In genomic region chr19:20345317-20345917, GRCm38 (mm10) we compare ENCODE assay signal across 9 mouse cellular contexts. TPM values are rescaled to one million over a fixed set of nuclear protein-coding genes. Genes with fewer than 3 reads are reported as not detected.
A peak's percentile ranks its signal among the peaks of the same experiment; 100 is the strongest.
DNase-seq lines count a peak whose midpoint lies in the region; ATAC-seq and TF ChIP-seq lines count a peak whose summit lies in the region.
"Had no signal": no experiment of that assay in that cellular context is flagged by ENCODE, and none has a peak within 500 bp of the region (broad histone marks: within the 10 kb centered on the region; RNA-seq: fewer than 3 reads in every experiment).

No protein-coding gene starts in this region.

- H3K9me3 ChIP-seq in liver, embryonic 14.5 days (ENCODE audit: control insufficient read depth, low read length) = no peaks in the 10 kb centered on the region
- H3K9me3 ChIP-seq in neural tube, embryonic 12.5 days = no peaks in the 10 kb centered on the region
- H3K9me3 ChIP-seq: embryonic facial prominence, embryonic 15.5 days had no signal

- peak; percentile 82 for DNase-seq in 416B (ENCODE audit: low read depth)
- peak; percentile 54 to 85 for DNase-seq in adrenal gland, adult (ENCODE audit: inconsistent age in 2 of 2, low spot score in 1 of 2)
- peak; percentile 89 for DNase-seq in embryo, embryonic 10 days (ENCODE audit: low spot score)
- DNase-seq in gastrocnemius, postnatal 25 days = peak; percentile 17
- DNase-seq in kidney, postnatal 10 days = peak; percentile 83
- peak; percentile 27 to 39 (median 31) for DNase-seq in liver, embryonic 14.5 days (ENCODE audit: low read depth in 3 of 3, low spot score in 3 of 3)
- peak; percentile 55 for DNase-seq in telencephalon, adult 2 months (ENCODE audit: low read depth, low spot score)

- no peak overlapping the region for H3K9ac ChIP-seq in liver, embryonic 14.5 days (replicated peaks)
- no peak overlapping the region for H3K9ac ChIP-seq in neural tube, embryonic 12.5 days
- H3K9ac ChIP-seq: embryonic facial prominence, embryonic 15.5 days had no signal

- 11% methylated on average over 8 of the region's 8 CpGs for WGBS in liver, embryonic 14.5 days (ENCODE audit: insufficient replicate concordance)
- 13% methylated on average over 8 of the region's 8 CpGs for WGBS in neural tube, embryonic 12.5 days

- TF ChIP-seq EP300 in liver, embryonic 14.5 days (IDR thresholded peaks at IDR 0.05; ENCODE audit: low read depth) = no peak

- H3K27me3 ChIP-seq in liver, embryonic 14.5 days (ENCODE audit: control insufficient read depth, insufficient read depth, low read length) = no peaks in the 10 kb centered on the region
- H3K27me3 ChIP-seq in neural tube, embryonic 12.5 days (replicated peaks) = no peaks in the 10 kb centered on the region
- H3K27me3 ChIP-seq: embryonic facial prominence, embryonic 15.5 days had no signal

- H3K36me3 ChIP-seq in liver, embryonic 14.5 days (replicated peaks; ENCODE audit: control insufficient read depth, insufficient read depth, low read depth) = no peaks in the 10 kb centered on the region
- H3K36me3 ChIP-seq in neural tube, embryonic 12.5 days = no peaks in the 10 kb centered on the region
- H3K36me3 ChIP-seq: embryonic facial prominence, embryonic 15.5 days had no signal

- TF ChIP-seq CTCF in liver, embryonic 14.5 days (IDR thresholded peaks at IDR 0.05; ENCODE audit: low read depth) = peak; percentile 90

- H3K4me2 ChIP-seq in liver, embryonic 14.5 days (ENCODE audit: low read depth) = no peak overlapping the region
- no peak overlapping the region for H3K4me2 ChIP-seq in neural tube, embryonic 12.5 days (replicated peaks)
- H3K4me2 ChIP-seq: embryonic facial prominence, embryonic 15.5 days had no signal

- H3K4me3 ChIP-seq in liver, embryonic 14.5 days (ENCODE audit: insufficient read depth in 1 of 2, low read depth in 2 of 2, low read length in 2 of 2) = no peak overlapping the region
- no peak overlapping the region for H3K4me3 ChIP-seq in neural tube, embryonic 12.5 days
- H3K4me3 ChIP-seq: embryonic facial prominence, embryonic 15.5 days had no signal

- H3K4me1 ChIP-seq in liver, embryonic 14.5 days (replicated peaks; ENCODE audit: control insufficient read depth in 2 of 2, insufficient read depth in 2 of 2, low read length in 1 of 2) = no peaks in the 10 kb centered on the region
- no peaks in the 10 kb centered on the region for H3K4me1 ChIP-seq in neural tube, embryonic 12.5 days
- H3K4me1 ChIP-seq: embryonic facial prominence, embryonic 15.5 days had no signal

- no peak overlapping the region for H3K27ac ChIP-seq in liver, embryonic 14.5 days
- H3K27ac ChIP-seq in neural tube, embryonic 12.5 days = no peak overlapping the region
- H3K27ac ChIP-seq: embryonic facial prominence, embryonic 15.5 days had no signal

- no peak for ATAC-seq in liver, embryonic 14.5 days (ENCODE audit: insufficient read depth)
- ATAC-seq in neural tube, embryonic 12.5 days (ENCODE audit: low FRiP score, low read depth) = peak; percentile 91

RNA-seq across cellular contexts. Expression of gene Anxa1, which starts 45.3 kb away (rescaled TPM):
- 10 to 100 TPM; 16.2 to 31.0 TPM for total RNA-seq in gastrocnemius, postnatal 25 days (2021)
- polyA plus RNA-seq in liver, embryonic 14.5 days (2012; rRNA removed) = 6.1 and 9.1 TPM in 2 replicates
- 34.8 and 43.8 TPM in 2 replicates for polyA plus RNA-seq in liver, embryonic 14.5 days (2014; fragmentation: Nextera tagmentation; extraction: Ambion mirVana)
- polyA plus RNA-seq in neural tube, embryonic 12.5 days (2016; fragmentation: Nextera tagmentation; extraction: Ambion mirVana) = 3.6 and 4.1 TPM in 2 replicates

Comparison
In these comparisons a context has a peak if more than half of its experiments do, and no peak if none do; other contexts are left out.
1. DNase-seq: peak in every context shown above with its lines; median percentile 89 in embryo, embryonic 10 days; 83 in kidney, postnatal 10 days; 82 in 416B; 70 in adrenal gland, adult; 55 in telencephalon, adult 2 months; 31 in liver, embryonic 14.5 days; 17 in gastrocnemius, postnatal 25 days.